Mouse (Mus musculus): ENCODE measurements around the gene Macf1.

Gene Macf1

DNA sequence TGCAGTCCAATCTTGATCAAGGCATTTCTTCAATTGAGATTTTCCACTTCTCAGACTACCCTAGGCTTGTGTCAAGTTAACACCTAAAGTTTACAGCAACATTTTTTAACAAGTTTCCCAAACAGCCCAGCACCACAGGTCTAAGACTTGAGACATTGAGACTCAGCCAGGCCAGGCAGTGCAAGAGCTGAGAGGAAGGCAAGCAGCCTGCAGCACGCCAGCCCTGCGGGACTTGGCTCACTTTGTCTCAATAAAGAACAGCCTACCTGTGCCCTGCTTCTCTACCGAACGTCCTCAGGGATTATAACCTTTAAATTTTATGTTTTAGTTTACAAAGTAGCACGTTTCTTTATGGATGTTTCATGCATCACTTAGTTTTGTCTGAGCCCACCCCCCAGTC is 92.1 kb downstream of the Macf1 start:
- DNase-seq (ENCODE audit: low spot score) = no peak

DNA sequence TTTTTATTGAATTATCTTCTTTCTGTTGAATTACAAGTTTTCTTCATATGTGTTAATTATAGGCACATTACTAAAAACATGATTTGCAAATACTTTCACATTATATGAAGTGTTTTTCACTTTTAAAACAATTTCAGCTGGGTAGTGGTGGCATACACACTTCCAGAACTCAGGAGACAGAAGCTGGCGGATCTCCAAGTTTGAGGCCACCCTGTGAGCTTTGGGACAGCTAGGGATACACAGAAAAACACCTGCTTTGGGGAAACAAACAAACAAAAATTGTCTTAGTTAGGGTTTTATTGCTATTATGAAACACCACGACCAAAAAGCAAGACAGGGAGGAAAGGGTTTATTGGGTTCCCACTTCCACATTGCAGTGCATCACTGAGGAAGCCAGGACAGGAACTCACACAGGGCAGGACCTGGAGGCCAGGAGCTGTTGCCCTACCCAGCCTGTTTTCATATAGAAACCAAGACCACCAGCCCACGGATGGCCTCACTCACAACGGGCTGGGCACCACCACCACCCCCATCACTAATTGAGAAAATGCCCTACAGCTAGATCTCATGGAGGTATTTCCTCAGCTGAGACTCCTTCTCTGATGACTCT is 93.0 kb downstream of the Macf1 start:
- DNase-seq (ENCODE audit: low spot score) = no peak

DNA sequence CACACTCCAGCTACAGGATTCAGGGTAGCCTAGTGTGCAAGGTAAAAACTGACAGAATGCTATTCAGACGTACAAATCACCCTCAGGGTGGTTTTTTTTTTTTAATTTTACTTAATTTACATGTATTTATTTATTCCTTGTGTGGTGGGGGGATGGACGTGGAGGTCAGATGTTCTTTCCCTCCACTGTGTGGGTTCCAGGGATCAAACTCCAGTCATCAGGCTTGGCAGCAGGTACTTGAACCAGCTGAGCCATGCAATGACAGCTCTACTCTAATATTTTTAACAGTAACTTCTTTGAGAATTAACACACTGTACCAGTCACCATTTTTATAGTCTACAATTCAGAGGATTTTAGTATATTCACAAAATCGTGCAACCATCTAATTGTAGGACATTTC is 94.7 kb downstream of the Macf1 start:
- no peak for DNase-seq (ENCODE audit: low spot score)

DNA sequence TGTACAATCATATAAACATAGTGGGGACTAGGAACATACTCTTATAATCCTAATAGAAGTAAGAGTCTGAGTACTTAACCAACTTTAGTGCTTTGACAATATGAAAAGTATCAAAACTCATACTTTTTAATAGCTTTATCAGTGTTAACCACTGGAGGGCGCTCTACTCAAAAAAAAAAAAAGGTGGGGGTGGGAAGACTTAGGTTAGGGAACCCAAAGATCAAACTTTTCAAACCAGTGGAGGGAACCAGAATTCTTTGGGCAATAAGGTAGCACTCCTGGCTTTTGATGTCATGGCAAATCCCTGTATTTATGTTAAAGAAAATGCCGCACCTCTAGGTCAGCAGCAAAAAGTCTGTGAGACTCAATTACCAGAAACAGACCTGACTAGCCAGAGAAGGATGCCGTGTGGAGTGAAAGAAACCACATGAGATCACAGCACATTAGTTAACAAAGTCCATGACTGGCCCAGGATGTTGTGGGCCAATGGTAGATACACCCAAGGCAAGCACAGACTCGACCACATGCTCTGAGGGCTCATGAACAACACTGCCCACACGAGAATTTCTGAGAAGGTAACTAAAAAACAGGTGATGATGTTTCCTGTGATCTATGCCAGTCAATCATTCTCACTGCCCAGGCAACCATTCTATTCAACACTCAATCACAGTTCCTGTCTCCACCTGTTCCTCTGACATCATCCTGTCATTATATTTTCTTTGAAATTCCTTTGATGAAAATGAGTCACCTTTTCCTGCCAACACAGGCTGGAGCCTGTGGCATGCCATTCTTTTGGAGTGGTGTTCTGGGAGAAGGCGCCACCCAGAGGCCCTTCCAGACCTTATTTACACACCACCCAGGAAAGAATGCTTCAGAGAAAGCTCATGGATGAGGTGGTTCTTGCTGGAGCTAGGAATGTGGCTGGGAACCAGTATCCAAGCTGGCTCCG is 95.5 kb downstream of the Macf1 start:
- DNase-seq (ENCODE audit: low spot score) = peak; percentile 67

DNA sequence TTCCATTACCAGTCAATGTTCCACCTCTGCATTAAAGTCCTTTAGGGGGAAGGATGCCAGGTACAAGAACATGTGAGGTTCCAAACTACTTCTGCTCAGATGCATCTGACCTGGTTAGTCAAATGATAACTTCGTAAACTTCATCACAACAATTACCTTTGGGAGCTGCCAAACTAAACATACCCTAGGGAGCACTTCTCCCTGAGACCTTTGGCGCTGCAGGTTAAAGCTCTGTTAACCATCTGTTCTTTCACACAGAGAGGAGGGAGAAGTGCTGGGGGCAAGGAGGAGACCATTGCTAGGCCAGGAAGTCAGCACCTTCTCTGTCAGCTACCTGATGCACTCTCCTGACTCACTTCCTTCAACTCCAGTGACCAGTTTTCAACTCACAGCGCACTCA is 96.5 kb downstream of the Macf1 start:
- DNase-seq (ENCODE audit: low spot score) = no peak

DNA sequence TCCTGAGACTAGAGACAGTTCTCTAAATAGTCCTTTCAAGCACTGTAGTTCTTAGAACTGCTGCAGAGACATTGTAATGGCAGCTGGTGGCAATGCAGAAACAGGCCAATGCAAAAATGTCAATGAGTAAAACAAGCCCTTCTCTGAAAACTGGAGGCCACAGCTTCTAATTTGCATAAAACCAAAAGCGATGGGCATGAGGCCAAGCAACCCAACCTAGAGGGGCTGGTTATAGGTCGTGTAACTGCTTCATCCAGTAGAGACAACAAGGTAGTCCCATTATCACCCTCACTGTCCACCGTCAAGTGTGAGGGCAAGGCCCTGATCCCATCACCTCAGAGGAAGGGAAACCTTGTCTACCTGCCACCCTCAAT is 99.5 kb downstream of the Macf1 start:
- DNase-seq (ENCODE audit: low spot score) = no peak

DNA sequence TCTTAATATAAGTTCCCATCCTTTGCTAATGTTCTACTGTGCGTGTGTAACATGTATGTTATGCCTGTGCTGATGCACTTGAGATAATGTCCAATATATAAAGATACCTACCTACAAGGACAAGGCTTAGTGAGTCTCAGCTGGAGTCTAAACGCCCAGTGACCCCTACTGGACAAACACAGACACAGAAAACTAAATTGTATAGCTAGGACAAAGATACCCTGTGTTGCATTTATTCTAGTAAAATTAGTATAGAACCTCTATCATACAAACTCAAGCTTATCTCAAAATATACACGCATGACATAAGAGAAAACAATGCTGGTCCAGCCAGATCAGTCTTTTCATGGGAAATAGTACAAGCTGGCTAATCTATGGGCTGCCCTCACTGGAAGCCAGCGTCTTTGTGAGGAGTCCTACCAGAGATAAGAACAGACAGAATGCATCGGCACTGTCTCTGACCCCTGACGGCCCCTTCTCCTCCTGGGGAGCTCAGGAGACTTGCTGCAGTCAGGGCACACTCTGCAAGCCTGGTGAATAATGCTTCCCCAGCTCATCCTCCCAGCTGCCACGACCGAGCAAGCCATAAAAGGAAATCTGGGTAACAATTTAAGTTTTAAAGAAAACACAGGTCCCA is 100.0 kb downstream of the Macf1 start:
- peak; percentile 34 for DNase-seq (ENCODE audit: low spot score)

DNA sequence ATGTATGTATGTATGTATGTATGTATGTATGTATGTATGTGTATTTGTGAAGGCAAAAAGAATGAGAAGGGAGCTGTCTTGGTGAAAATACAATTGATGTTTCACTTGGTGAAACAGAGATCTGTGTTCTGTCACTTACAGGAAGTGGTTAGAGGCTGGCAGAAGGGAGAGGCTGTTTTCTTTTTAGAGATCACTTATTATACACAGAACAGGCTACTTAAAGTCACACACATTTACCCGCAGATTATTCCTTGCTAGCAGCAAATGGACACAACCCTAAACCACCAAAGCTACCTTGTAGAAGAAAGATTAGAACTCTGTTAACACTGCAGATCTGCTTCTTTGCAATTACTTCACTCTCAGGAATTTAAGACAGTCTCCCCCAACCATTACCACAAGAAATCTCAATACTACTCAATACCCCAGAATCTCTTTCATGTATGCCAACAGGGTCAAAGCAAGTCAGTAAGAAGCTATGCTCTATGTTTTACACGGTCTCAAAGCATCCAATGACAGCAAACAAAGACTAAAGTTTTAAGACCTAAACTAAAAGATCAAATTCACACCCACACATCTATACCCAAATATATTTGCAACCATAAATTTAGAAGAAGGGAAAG is 106.6 kb downstream of the Macf1 start:
- no peak for DNase-seq (ENCODE audit: low spot score)

DNA sequence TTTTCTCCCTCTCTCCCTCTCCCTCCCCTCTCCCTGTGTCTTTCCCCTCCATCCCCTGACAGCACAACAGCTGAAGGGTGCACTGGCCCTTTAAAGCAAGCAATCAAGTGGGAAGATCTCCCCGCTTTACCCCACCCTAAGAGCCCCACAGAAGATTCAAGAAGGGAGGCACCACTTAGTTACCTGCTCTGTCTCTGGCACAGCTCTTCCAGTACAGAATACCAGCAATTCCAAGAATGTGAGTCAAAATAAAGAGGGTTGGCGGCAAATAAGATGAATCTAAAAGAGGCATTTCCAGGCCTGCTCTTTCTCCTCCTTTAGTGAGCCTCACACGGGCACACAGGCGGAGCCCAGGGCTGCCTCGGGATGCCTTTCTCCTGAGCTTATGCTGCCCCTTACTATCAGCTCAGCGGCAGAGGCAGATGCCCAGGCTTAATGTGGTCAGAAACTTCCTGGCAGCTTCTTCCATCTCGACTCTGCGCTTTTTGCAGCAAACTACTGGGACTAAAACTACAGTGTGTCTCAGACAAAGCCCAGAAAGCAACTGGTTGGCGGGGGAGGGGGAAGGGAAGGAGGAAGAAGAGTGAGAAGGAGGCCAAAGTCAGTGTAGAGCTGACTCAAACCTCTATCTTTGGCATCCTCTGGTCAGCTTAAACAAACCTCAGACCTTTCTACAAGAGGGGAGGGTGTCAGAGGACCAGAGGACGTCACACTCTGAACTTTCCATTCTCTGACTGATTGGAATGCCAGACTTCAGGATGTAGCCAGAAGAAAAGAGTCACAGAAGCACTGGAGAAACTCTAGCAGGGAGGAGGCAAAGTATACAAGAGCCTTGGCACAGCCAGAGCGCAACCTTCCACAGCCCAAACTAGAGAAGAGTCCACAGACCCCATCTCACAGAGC is 111.5 kb downstream of the Macf1 start:
- peak; percentile 54 for DNase-seq (ENCODE audit: low spot score)

DNA sequence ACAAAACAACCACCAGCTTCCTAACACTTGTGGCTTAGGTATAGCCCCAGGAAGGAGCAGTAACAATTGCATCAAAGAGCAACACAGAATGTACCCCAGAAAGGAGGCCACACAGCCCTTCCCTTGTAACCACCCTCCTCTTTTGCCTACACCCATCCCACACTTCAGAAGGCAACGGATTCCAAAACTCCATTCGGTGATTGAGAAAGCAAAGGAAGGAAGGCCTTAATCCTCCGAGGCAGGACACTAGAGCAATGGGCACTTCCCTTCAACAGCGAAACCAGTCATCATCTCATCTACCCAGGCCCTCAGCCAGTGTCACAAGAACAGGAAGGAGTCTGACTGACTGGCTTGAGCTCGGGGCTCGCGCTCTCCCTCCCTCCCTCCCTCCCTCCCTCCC is 112.3 kb downstream of the Macf1 start:
- no peak for DNase-seq (ENCODE audit: low spot score)

DNA sequence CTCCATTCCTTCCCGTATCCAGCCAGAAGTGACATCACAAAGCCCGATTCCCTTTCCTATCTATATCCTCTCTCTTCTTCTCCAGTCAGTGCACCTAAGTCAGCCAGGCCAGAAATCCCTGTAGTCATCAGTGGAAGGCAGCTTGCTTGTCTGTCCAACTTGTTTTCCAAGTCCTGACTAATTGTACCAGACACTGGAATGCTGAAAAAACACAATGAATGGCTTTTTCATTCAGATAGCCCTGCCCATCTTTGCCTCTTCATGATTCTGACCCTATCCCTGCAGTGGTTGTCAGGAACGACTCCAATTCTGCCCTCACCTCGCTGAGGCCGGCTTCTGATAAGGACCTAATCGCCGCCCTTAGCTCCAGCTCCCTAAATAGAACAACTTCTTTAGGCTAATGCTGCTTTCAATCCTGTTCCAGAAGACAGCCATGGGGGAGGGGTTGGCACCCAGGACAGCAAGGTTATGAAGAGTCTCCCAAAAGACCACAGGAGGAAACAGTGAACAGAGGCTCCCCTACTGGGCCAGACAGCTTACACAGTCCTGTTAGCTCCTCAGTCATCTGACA is 118.8 kb downstream of the Macf1 start:
- DNase-seq (ENCODE audit: low spot score) = no peak

DNA sequence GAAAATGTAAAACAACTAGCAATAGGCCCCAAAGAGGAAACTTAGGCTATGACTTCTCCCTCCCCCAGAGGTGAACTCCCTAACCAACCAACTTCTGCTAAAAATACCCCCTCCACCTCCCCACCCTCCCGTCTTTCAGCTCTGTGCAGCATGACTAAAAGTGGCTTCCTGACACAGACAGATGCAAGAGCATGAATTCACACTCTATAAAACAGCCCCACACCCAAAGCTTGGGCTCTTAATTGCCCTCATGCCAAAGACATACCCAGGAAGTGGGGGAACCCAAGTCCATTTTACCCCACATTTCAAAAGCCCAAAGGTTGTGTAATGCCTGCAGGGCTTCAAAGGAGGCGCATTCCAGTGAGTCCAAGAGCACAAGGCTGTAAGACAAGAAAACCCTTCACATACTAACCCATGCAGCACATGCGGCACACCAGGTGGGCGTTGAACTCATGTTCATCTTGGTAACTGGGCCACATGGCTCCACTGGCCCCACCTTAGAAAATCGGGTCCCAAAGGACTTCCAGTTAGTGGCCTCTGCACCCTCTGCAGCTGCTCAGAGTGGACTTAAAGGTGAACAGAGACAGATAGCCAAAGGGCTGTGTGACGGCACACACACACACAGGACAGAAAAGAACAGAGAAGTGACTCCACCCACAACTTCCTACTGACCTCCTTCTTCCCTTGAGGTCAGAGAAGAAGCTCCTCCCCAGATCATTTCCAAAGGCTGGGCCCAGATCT is 119.9 kb downstream of the Macf1 start:
- DNase-seq (ENCODE audit: low spot score) = no peak

DNA sequence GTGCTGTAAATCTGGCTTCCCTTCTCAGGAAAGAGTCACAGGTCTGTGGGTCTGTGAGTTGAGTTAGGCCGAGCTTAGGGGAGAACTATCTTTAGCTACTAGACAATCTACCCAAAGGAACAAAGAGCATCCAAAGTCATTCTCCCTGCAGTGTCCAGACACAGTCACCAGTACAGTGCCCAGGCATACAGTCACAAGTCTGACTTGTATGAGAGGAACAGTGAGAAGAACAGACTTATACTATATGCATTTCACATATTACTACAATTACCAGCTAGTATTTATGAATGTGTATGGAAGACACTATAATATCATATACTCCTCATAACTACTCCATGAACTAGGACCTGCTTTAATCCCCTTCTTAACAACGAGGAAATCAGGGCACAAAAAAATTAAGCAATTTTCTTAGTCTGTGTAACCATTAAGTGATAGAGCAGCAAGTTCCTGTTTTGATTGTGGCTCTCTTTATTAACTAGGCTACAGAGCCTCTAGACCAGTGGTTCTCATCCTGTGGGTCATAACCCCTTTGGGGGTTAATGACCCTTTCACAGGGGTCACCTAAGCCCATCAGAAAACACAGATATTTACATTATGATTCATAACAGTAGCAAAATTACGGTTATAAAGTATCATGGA is 121.9 kb downstream of the Macf1 start:
- DNase-seq (ENCODE audit: low spot score) = no peak

DNA sequence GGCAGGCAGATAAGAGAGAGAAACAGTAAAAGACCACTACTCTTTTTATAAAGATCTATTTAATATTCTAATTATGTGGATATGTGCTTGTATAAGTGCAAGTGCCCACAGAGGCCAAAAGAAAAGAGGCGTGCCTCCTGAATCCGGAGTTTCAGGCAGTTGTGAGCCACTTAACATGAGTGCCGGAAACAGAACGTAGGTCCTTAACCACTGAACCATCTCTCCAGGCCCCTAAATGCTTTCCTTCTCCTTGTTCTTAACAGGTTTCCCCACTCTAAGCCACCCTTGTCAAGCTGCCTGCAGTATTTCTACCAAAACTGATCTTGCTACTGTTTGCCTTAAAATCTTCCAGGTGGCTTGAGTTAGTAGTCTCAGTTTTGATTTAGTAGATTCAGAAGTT is 123.3 kb downstream of the Macf1 start:
- DNase-seq (ENCODE audit: low spot score) = no peak

DNA sequence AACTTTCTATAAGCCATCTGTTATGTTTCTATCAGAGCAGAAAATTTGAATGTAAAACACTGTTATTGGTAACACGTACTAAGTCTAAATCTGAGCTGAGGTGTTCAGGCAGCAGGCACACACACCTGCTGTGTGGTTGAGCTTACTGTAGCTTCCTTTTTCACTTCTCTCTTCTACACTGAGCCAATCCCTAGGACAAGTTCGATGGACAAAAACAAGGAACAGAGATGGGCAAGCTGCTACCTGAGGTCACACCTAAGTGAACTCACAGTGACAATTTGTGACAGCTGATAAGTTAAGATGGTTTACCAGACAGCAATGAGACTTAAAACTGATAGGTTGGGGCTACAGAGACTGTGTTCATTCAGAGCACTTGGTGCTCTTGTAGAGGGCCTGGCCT is 125.7 kb downstream of the Macf1 start:
- DNase-seq (ENCODE audit: low spot score) = no peak

DNA sequence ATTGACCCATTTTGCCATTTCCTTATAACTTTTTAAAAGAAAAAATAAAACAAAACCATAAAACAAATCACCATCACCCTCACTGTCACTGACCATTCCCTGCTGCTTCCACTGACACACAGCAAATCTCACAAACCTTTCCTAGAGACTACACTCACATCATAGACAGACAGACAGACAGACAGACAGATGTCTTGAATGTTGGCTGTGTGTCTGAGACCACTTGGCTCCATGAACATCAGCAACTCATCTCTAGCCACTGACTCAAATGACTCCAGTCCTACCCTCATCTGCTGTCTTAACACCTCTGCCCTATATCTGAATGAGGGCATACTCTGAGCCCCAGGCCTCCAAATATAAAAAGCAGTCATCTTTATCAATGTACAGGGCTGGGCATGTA is 128.9 kb downstream of the Macf1 start:
- DNase-seq (ENCODE audit: low spot score) = no peak

DNA sequence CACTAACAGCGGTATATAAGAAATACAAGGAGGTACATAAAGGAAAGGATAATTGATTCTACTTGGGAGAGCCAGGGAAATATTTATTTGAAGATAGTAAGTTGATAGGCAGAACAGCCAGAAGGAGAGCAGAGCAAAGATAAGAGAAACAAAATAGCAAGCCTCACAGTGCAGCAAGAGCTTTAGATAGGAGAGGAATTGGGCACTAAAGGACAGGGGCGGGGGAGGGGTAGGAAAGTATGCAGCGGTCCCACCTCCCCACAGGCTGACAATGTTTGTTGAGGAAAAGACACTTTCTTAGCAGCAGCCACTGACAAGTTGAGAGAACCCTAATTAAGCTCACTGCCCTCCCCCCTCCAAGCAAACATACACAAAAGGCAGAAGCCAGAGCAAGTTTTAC is 131.5 kb downstream of the Macf1 start:
- no peak for DNase-seq (ENCODE audit: low spot score)

DNA sequence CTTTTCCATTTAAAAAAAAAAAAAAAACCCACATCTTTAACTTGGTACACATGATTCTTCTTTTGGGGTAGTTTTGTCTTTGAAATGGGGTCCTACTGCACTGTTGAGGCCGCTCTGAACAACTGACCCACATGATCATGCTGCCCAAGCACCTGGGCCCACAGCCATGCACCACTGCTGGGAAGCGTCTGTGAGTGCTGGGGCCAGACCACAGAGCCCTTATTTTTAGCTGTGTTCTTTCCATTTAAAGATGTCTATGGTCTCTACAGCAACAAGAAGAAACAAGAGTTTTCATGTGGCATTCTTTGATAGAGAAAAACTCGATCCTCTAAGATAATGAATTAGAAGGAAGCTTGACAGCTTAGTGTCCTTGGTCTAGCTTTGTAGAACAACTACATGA is 135.8 kb downstream of the Macf1 start:
- DNase-seq (ENCODE audit: low spot score) = no peak

DNA sequence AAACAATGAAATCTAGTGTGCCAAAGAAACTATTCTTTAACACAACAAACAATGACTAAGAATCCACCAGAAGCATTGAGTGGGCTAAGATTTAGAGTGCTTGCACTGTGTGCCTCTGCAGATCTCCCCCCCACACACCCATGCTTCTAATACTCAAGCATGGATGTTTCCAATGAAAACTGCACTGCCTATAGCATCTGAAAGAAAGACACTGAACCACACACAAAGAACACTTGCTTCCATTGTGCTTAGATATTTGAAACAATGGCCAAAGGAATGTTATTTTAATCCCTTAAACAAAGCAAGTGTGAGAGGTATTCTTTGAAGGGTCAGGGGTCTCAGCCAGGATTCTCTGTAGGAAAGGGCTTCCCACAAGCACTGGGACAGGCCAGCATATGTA is 140.5 kb downstream of the Macf1 start:
- DNase-seq (ENCODE audit: low spot score) = no peak

DNA sequence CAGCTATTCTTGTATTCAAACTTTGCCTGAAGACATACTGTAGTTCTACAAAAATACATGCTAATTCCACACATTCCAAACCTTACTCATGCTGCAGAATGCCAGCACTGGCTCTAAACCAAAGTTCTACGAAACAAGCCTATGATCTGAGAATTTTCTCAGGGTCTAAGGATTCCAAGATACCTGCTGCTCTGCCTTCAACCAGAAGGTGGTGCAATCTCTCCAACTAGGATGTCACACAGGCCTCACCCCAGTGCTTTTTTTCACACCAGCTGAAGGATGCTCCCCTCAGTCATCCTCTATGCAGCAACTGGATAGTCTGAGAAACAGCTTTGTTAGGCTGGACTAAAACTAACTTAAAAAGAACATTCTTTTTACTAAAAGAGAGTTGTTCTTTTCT is 148.9 kb downstream of the Macf1 start:
- DNase-seq (ENCODE audit: low spot score) = peak; percentile 75
